Mouse (Mus musculus) T-helper 2 cell (primary cell): ENCODE data around the gene Tmem33.

ENCODE experiments used
- in situ Hi-C: fragments of 300-600 bp; cut with MboI, MseI; formaldehyde crosslinking; loops from one replicate; pipeline ENCODE4 v1.15.1; 2025; ENCODE audit warnings: high pct_unique_total_duplicates

The Tmem33 gene

DNA sequence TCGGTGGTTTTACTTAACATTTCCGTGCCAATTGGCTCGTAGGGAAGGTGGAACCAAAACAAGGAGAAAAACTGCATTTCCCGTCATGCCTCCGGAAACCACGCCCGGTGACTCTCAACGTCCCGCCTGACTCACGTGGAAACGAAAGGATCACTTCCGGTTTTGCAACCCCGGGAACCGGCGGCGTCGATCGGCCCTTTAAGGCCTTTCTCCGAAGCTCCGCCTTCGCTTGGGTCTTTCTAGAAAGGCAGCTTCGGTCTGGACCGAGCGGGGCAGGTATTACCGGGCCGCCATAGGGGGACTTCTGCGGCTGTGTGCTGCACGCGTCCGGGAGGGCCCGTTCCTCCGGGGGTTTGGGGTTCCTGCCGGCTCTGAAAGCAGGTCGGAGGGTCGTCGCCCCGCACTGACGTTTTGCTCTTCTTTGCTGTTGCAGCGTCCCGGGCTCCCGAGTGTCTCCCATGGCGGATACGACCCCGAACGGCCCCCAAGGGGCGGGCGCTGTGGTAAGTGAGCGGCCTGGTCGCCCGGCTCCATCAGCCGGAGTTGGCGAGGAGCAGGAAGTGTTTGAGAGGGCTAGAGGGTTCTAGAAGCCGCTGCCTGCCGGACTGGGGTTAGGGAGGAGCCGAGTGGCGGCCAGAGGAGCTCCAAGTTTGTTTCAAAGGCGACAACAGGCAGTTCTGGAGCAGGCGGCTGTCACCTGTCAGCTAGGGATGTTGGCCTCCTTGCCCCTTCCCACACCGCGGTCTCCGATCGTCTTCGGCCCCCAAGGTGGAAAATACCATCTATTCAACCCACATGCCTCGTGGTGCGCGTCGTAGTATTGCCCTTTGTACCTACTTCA lies at the start of gene Tmem33:
TSS of gene Tmem33 (plus strand) at position 35 of the 841 bp plus-strand sequence.
- in situ Hi-C loops = no loop called here

DNA sequence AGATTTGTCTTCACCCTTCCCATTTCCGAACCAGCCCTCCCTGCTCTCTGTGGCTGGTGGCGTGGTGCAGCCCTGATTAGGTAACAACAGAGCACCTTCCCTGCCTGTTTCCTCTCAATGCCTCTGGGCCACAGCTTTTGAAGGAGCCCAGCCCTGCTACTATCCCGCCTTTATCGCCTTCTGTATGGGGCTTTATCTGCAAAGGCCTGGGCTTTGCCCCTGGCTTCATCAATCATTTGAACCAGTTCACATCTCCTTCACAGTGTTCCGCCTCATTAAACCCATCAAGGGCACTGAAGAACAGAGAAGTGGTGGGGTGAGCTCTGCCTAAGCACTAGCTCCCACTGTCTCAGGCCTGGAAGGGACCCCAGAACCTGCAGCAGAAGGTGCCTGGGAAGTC lies 47.2 kb upstream of the Tmem33 start:
- in situ Hi-C loops = no loop called here

DNA sequence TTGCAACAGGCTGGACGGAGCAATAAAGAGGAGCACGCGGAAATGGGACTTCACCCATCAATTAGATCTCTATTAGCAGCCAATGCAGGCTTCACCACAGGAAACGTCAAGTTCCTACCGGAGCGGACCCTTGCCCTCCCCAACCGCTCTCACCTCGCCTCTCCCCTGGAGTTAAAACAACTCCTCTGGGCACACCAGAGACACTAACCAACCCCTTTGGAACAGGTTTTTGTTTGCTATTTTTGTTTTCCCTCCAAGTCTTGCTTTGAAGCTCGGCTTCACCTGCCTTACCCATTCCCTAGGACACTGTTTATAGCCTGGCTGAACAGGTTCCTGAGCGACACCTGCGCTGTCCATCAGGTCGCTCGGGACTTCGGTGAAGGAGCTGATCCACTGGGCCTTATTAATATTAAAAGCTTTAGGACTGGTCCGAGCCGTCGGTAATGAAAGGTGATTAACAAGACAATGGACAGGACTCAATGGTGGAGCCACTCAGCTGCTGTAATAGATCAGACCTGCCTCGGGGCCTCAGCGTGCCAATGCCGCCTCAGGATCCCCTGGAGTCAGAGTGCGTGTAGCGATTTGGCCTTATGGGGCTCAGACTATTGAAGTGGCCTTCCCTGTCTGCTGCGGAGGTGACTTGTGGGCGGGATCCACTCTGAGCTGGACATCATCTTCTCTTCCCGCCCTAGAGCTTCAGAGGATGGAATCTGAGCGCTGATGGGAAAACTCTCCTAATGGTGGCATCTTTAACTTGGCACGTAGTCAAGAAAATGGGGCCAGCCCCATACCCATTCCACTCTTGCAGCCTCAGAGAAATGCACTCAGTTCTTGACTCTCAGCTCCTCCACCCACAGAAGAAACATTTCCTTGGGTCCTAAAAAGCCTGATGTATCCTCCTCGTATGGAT lies 45.0 kb upstream of the Tmem33 start:
- in situ Hi-C loops = no loop called here

DNA sequence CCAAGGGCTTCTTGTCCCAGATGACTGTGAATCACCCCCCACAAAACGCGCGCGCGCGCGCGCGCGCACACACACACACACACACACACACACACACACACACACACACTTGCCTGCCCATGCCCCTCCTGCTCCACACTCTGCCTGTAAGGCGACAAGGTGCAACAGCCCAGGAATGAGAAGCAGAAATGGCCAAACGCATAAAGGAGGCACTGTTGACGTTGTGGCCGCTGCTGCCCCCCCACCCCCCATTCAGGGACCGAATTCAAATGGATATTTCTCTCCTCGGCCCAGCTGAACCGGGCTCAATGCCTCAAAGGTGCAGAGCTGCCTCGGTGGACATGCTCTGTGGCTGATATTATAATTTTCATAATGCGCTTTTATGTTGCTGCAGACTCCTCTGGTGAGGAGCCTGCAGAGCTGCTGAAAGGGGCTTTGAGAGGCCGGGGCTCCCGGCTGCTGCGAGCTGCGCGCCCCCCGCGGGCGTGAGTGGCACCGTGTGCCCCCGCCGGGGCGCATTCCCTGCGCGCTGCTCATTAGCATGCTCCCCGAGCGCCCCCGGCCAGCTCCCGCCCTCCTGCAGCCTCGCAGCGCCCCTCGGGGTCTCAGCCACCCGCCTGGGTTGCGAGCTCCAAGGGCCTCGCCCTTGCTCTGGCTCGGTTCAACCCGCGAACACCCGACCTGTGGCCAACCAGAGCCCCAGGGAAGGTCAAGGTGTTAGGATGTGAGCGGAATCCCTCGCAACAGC lies 44.2 kb upstream of the Tmem33 start:
- in situ Hi-C loops = no loop called here

DNA sequence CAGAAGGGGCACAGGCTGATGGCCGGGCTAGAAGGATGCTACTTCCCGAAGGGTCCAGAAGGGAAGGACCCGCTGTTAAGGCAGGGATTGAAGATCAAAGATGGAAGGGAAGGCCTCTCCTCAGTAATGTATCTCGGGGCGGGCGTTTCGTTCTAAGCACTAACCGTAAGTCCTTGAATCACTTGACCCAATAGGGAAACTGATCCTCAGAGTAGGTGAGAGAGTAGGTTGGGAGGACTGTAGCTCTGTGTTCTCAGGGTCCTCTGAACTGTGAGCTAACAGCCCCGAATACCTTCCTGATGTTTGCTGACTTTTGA lies 43.6 kb upstream of the Tmem33 start:
- in situ Hi-C loops = no loop called here

DNA sequence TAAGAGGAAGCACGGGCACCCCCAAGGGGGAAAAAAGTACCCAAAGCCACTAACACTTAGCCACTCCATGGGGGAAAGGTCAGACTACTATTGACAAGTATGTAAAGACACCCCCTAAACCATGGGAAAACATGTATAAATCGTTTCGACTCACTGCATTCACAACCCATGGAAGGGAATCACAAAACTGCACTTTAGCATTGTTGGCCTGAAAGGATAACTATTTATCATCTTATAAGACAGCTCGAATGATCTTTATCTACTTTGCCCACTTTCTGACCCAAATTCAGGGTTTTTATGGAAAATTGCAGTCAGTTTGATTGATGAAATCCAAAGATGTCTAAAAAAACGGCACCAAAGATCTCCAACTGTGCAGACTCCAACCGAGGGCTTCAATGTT lies 38.5 kb upstream of the Tmem33 start:
- in situ Hi-C loops = no loop called here

DNA sequence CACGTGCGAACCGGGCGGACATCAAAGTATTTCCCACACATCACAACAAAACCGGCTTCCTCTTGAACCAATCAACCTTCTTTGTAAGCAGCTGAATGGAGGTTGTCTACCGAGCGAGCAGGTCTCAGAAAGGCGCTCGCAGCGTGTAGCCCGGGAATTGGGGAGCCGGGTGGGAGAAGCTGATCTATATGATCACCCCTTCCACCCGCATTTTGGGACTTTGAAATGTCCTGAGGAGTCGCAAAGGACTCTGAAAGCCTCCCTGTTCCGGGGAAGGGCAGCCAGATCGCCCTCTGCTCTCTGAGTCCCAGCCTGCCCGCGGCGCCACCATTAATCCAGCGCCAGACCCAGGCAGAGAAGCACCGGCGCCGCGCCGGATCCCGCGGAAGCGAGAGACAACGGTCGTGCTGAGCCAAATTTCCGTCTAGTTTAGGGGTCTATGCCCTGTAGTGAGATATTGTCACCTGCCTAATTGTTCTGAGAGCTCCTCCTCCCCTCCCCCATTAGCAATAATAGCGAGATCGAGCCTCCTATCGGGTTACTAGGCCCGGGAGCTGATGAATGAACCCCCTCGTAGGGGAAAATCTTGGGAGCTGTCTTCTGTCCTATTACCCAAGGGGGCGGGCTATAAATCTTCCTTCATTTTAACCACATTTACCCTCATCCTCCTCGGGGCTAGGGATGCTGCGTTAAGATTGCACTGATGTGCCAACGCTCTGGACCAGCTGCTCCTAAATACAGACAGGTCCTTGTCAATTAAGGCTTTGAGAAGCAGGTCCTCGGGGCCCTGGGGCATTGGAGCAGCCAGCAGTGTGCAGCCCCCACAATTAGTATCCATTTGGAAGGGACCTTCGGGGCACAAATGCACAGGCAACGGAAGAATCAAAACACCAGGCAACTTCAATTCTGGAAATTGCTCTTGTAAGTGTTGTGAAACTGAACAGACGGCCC lies 37.6 kb upstream of the Tmem33 start:
- in situ Hi-C loops = no loop called here

DNA sequence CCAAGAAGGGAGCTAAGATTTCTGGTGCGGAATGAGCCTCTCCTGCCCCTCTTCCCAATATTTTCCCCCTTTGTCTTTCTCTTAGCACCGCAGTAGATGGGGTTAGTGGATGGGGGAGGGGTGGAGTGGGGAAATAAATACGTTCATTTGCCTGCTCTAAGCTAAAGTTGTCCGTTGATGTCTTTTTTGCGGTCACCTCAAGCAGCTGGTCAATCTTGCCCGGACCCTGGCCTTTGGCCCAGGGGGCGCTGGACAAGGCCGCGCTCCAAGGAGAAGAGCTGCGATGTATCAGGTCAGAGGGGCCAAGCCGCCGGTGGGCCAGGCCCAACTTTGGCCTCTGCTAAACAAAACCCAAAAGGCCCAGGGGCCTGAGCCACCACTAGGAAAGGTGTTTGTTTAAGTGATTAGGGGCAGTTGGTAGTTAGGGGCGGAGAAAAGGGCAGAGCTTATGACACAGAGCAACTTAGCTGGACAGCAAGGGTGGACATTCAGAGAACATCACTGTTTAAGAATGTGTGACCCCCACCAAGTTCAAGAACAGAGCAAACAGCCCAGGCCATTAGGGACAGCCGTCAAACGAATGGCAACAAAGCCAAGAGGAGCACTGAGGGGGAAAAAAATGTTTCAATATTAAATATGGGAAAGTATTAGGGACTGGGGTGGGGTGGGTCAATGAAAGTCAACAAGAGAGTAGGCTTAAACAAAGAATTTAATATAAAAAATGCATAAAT lies 36.8 kb upstream of the Tmem33 start:
- in situ Hi-C loops = no loop called here

DNA sequence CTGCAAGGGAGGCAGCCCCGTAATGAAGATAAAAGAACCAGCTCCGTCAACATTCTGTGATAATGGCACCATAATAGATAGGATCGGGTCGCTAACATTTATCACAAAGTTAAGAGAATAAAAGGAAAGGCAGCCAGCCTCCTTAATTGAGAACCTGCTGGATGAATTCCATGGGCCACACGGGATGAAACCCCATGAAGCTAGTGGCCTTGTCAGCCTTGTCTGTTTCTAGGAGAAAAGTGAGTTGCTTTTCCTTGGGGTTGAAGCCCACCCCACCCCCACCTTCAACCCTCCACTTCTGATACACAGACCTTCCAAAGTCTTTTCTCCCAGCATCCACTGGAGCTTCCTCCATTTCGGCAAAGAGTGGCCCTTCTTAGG lies 36.3 kb upstream of the Tmem33 start:
- in situ Hi-C loops = no loop called here

DNA sequence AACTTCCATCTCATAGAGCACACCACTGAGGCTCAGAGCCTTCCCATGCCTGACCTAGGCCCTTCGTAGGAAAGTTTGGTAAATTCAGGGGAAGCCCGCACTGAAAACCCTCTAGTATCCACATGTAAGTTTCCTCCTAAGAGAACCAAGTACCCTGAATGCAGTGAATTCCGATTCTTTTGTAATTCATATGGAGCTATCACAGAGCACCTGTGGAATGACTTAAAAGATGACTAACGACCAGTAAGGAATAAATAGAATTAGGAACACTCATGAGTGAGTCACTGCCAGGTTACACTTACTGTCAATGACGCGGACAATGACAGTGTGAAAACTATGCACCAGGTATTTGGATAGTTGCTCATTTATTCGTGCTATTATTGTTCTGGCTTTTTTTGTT lies 34.6 kb upstream of the Tmem33 start:
- in situ Hi-C loops = loop anchor here (25.0 kb wide), 1 partner anchor 538 kb away; the partner anchor contains the start of gene Uchl1

DNA sequence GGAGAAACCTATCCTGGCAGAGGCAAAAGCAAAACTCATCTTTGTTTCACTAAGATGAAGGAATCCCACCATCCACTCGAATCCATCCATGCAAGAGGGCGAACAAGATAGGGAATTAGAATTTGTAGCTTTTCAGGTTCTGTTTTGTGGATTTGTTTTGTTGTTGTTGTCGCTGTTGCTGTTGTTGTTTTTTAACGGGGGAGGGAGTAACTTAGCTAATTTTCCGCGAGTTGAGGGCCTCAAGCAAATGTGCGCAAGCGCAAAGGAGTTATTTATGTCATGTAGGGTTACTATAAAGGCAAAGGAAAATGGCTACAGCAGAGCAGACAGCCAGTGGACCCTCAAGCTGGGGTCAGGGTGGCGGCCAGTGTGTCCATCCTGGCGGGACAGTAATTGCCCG lies 33.1 kb upstream of the Tmem33 start:
- in situ Hi-C loops = loop anchor here (25.0 kb wide), 1 partner anchor 540 kb away; the partner anchor contains the start of gene Uchl1

DNA sequence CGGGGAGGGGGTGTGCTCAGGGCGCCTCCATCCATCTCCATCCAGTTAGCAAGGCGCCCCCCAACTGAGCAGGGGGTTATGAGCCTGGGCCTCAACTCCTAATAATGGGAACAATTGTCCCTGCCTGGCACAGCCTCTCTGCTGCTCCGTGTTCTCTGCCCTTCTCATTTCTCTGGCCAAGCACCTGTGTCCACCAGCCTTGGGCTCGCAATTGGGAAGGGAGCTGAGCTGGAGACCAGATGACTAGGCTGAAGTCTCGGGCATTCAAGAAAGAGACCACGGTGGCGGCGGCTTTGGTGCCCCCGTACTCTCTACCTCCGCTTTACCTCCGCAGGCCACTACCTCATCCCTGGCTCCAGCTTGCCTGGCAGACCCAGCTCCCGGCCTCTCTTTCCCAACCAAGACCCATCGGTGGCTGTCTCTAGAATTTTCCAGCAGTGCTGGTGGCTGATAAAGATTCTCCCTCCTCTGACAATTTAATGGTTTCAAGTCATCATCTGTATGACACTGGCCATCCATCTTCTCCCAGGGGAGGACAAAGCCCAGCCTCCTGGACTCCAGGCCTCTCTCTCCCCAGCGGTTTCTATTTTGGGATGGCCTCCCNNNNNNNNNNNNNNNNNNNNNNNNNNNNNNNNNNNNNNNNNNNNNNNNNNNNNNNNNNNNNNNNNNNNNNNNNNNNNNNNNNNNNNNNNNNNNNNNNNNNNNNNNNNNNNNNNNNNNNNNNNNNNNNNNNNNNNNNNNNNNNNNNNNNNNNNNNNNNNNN lies 32.5 kb upstream of the Tmem33 start:
- in situ Hi-C loops = loop anchor here (25.0 kb wide), 1 partner anchor 541 kb away; the partner anchor contains the start of gene Uchl1

DNA sequence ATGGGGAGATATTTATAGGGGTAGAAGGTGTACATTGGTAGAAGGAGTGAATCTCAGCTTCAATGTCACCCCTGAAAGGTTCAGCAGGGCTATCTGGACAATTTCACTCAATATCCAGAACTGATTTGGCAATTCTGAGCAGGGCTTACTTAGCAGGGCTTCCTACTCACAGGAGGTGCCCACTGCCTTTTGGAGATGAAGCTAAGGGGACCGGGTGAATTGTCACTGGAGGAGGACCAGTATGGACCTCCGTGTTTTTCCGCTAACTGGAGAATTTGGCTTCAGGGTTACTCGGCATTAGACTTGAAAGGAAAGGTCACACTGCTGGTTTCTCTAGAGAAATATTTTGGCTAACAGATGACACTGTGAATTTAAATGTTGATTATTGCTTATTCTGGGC lies 25.7 kb upstream of the Tmem33 start:
- in situ Hi-C loops = loop anchor here (5.0 to 25.0 kb wide), 2 partner anchors 142 to 547 kb away; partner anchors contain the start of gene Uchl1

DNA sequence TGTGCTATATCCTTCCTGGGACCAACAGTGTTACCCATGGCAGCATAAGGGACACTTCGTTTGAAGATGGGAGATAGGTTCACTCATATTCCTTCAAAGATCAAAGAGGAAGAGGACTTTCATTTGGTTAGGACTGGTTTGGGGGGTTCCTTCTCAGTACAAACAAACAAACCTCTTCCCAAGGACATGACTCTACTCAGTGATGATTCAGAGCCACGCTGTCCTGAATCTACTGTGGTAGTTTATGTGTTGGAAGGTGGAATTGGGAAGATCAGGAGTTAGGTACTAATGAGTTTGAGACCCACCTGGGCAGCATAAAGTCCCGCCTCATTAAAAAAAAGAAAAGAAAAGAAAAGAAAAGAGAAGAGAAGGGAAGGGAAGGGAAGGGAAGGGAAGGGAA lies 24.9 kb upstream of the Tmem33 start:
- in situ Hi-C loops = loop anchor here (25.0 kb wide), 1 partner anchor 548 kb away; the partner anchor contains the start of gene Uchl1

DNA sequence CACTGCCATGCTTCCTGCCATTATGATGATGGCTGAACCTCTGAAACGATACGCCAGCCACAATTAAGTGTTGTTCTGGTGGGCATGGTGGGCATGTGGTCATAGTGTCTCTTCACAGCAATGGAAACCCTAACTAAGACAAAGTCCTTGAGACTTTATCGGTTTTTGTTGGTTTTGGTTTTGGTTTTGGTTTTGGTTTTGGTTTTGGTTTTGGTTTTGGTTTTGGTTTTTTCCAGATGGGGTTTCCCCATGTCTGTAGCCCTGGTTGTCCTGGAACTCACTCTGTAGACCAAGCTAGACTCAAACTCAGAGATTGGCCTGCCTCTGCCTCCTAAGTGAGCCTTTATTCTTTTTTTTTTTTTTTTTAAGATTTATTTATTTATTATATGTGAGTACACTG lies 23.8 kb upstream of the Tmem33 start:
- in situ Hi-C loops = loop anchor here (25.0 kb wide), 1 partner anchor 549 kb away; the partner anchor contains the start of gene Uchl1

DNA sequence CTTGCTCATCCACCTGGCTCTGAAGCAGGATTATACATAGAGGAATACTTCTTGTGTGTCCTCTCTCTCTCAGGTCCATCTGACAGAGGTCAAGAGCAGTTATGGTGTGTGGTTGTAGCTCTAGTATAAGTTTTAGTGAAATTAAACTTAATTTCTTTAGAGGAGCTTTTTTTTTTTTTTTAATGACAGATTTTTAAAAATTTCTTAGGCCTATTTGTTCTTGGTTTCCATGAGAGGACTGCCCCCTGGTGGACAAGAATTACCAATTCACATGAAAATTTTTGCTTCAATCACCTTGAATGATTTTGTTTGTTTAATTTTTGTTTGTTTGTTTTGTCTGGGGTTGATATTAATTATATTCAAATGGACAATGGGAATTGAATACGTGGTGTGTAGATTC lies 22.1 kb upstream of the Tmem33 start:
- in situ Hi-C loops = loop anchor here (25.0 kb wide), 1 partner anchor 551 kb away; the partner anchor contains the start of gene Uchl1

DNA sequence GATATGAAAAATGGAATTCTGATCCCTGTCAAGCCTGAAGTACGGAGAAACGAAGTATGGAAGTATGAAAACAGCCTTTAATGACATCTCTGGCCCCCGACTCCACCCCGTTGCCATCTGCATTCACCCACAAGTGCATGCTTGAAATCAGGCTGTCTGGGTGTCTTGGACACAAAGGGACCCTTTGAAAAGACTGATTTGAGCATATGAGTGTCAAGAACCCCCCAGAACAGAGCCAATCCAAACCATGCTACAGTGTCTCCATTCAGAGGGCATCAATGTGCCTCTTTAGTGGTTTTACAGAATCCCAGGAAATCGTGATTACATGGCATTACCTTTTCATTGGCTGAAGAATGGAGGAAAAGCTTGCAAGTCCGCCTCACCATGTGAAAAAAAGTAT lies 18.7 kb upstream of the Tmem33 start:
- in situ Hi-C loops = loop anchor here (5.0 to 25.0 kb wide), 2 partner anchors 194 to 554 kb away; partner anchors contain the start of gene Uchl1

DNA sequence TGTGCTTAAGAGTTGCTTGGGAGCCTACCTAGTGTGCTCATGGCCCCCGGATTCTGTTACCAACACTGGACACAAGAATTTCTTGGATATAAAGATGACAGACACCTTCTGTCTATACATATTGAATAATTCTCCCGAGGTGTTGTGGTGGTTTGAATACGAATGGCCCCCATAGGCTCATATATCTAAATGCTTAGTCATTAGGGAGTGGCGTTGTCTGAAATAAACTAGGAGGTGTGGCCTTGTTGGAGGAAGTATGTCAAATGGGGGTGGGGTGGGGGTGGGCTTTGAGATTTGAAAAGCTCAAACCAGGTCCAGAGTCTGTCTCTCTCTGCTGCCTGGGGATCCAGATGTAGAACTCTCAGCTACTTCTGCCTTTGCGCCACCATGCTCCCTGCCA lies 17.1 kb upstream of the Tmem33 start:
- in situ Hi-C loops = loop anchor here (5.0 to 25.0 kb wide), 2 partner anchors 196 to 556 kb away; partner anchors contain the start of gene Uchl1

DNA sequence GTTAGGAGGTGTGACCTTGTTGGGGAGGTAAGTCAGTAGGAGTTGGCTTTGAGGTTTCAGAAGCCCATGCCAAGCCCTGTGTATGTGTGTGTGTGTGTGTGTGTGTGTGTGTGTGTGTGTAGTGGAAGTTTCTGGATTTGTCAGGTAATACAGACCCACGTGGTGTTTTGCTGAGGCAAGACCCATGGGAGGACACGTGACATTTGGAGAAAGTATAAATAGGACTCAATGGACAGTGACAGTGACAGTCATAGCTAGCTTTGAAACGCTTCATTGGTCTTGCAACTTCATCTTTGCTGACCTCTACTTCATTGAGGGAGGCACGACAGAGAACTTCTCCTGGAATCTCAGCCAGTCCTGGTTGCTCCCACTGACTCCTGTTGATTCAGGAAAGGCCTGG lies 8.1 kb upstream of the Tmem33 start:
- in situ Hi-C loops = no loop called here
